Mouse (Mus musculus): ENCODE data around the gene Rasgef1a.

DNA sequence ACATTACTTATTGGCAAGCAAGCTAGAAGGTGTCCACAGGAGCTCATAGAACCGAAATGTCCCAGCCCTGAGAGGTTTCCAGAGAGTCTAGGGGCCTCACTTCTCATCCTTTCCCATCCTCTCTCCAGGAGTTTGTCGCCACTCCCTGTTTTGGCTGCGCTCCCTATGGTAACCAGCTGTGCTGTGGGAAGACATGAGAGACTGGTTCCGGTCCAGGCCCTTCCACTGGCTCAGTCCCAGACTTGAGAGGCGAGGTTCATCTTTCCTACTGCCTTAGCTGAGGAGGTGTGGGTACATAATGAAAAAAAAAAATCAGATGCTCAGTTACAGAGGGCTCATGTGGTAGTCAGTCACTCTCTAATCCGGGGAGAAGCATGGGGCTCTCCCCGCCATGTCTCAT, 19.9 kb upstream of the Rasgef1a start:
- TF ChIP-seq CHD2 (IDR thresholded peaks at IDR 0.05; ENCODE audit: low read depth, low read length) (no peak), MAFK (IDR thresholded peaks at IDR 0.05; ENCODE audit: insufficient read depth, low read depth, low read length) (no peak)

All from ES-E14 (cell line).